Mouse (Mus musculus) lung, postnatal 0 days (tissue): Measurements from ENCODE around the gene Gm20509. TPM values are rescaled to one million over a fixed set of nuclear protein-coding genes. Genes with fewer than 3 reads are reported as not detected.
"Not testable (repeated sequence)": the region's sequence is repeated elsewhere in the genome, so short reads cannot be mapped to it uniquely, and the experiment has no call there.

Source experiments
- ATAC-seq: fragments of 200-750 bp; cut with Nextera tagmentation; 2 replicates; pipeline ENCODE4 v1.8.0; 2017; ENCODE audit warnings: moderate library complexity
- DNase-seq: peaks from one replicate; pipeline ENCODE4 v3.0.0-alpha.2; 2016; ENCODE audit warnings: low spot score
- H3K27ac ChIP-seq: fragments of 300-500 bp; sonication (generic); 2 replicates; pipeline ENCODE4 v1.5.1; 2014; ENCODE audit warnings: antibody characterized with exemption, mild to moderate bottlenecking, low read length, mixed read lengths
- H3K27me3 ChIP-seq: fragments of 300-500 bp; sonication (generic); replicated peaks from 2 replicates; pipeline ENCODE4 v1.6.1; 2014; ENCODE audit warnings: low read length, mixed read lengths; ENCODE audit not compliant: insufficient read depth
- H3K36me3 ChIP-seq: fragments of 300-500 bp; sonication (generic); 2 replicates; pipeline ENCODE4 v1.6.1; 2014; ENCODE audit warnings: low read length, mixed read lengths; ENCODE audit not compliant: insufficient read depth
- H3K4me1 ChIP-seq: fragments of 300-500 bp; sonication (generic); 2 replicates; pipeline ENCODE4 v1.6.1; 2014; ENCODE audit warnings: antibody characterized with exemption, low read depth, low read length, mixed read lengths; ENCODE audit not compliant: insufficient read depth
- H3K4me2 ChIP-seq: fragments of 300-500 bp; sonication (generic); replicated peaks from 2 replicates; pipeline ENCODE4 v1.6.1; 2014; ENCODE audit warnings: low read depth, mild to moderate bottlenecking, low read length, moderate library complexity, mixed read lengths
- H3K4me3 ChIP-seq: fragments of 300-500 bp; sonication (generic); 2 replicates; pipeline ENCODE4 v1.5.1; 2014; ENCODE audit warnings: low read depth, low read length
- H3K9ac ChIP-seq: fragments of 300-500 bp; sonication (generic); replicated peaks from 2 replicates; pipeline ENCODE4 v1.6.1; 2014; ENCODE audit warnings: low read depth, mild to moderate bottlenecking
- H3K9me3 ChIP-seq: fragments of 300-500 bp; sonication (generic); 2 replicates; pipeline ENCODE4 v1.6.1; 2016; ENCODE audit warnings: low read length, mixed read lengths
- CTCF ChIP-seq: IDR thresholded peaks from 2 replicates; pipeline ENCODE4 v1.5.1; 2016; ENCODE audit warnings: antibody characterized with exemption, mild to moderate bottlenecking
- EP300 ChIP-seq: IDR thresholded peaks from 2 replicates; pipeline ENCODE4 v1.6.1; 2016; ENCODE audit warnings: antibody characterized with exemption, mild to moderate bottlenecking, control low read depth
- WGBS: fragments of 180-500 bp; shearing (Covaris S2); extraction: QIAGEN DNeasy Blood & Tissue Kit; methylation state at CpG from one replicate; pipeline ENCODE4 v1.1.7; 2014; 5-methylcytosine and 5-hydroxymethylcytosine counted together
- polyA plus RNA-seq: library from polyadenylated mRNA; unstranded; fragments of >200 nt; fragmentation: Nextera tagmentation; extraction: Ambion mirVana; gene quantifications from 2 replicates; pipeline ENCODE4 v1.2.1, GENCODE M21; 2015

The Gm20509 gene
- polyA plus RNA-seq, 1 experiment from 2014 or later: not detected

- TF ChIP-seq EP300 (no peak), CTCF (no peak)
Measured at GRCm38 (mm10) chr9:73103880-73104198, 1.6 kb downstream of the Gm20509 start.

GRCm38 (mm10) chr9:73105141-73105540 lies 2.9 kb downstream of the Gm20509 start:
- WGBS: 62% methylated on average over 1 of the region's 1 CpGs
- H3K9ac ChIP-seq: no peak overlapping the region
- no peak for ATAC-seq

More at GRCm38 (mm10) chr9:73103880-73104198, 1.6 kb downstream of the Gm20509 start:
- Histone ChIP-seq H3K4me3 (peak overlapping the region; percentile 34; the same call in 1 of the 2 replicates), H3K36me3 (no peaks in the 10 kb centered on the region), H3K27me3 (no peaks in the 10 kb centered on the region), H3K9me3 (no peaks in the 10 kb centered on the region), H3K27ac (no peak overlapping the region), H3K4me2 (peak overlapping the region; percentile 80), H3K4me1 (0 out of 2 replicates have a peak, but pooled peaks cover 3% of the 10 kb centered on the region), H3K9ac (0 out of 2 replicates have a peak overlapping the region, but pooled peaks have one; percentile 23)
- DNase-seq (no peak), ATAC-seq (no peak)
- WGBS: 36% methylated on average over 5 of the region's 5 CpGs

GRCm38 (mm10) chr9:73105771-73106170 lies 3.5 kb downstream of the Gm20509 start:
- Histone ChIP-seq H3K27ac (no peak overlapping the region), H3K9me3 (no peaks in the 10 kb centered on the region), H3K4me2 (no peak overlapping the region), H3K27me3 (no peaks in the 10 kb centered on the region), H3K9ac (no peak overlapping the region), H3K36me3 (no peaks in the 10 kb centered on the region), H3K4me1 (0 out of 2 replicates have a peak, but pooled peaks cover 3% of the 10 kb centered on the region), H3K4me3 (no peak overlapping the region)
- ATAC-seq (no peak), DNase-seq (no peak)
- TF ChIP-seq EP300 (no peak), CTCF (no peak)

More at GRCm38 (mm10) chr9:73105141-73105540, 2.9 kb downstream of the Gm20509 start:
- H3K4me3 ChIP-seq: no peak overlapping the region
- no peaks in the 10 kb centered on the region for H3K9me3 ChIP-seq
- DNase-seq: no peak
- H3K27ac ChIP-seq: no peak overlapping the region
- 0 out of 2 replicates have a peak, but pooled peaks cover 3% of the 10 kb centered on the region for H3K4me1 ChIP-seq
- no peaks in the 10 kb centered on the region for H3K36me3 ChIP-seq
- no peak overlapping the region for H3K4me2 ChIP-seq
- no peaks in the 10 kb centered on the region for H3K27me3 ChIP-seq
- TF ChIP-seq EP300: no peak
- no peak for TF ChIP-seq CTCF

GRCm38 (mm10) chr9:73112919-73113906 lies 10.9 kb downstream of the Gm20509 start, which contains the start of gene Rsl24d1:
TSS of gene Rsl24d1 (plus strand) at chr9:73113426.
- H3K9ac ChIP-seq: peak within 1 kb of the TSS; percentile 86
- H3K27ac ChIP-seq: peak within 1 kb of the TSS; percentile 87
- peak; percentile 95 for DNase-seq
- peak within 1 kb of the TSS; percentile 66 for H3K4me2 ChIP-seq
- peak; percentile 99 for ATAC-seq
- WGBS: under 1% methylated on average over 64 of the region's 64 CpGs
- H3K27me3 ChIP-seq: no peaks in the 10 kb centered on the region
- no peaks in the 10 kb centered on the region for H3K4me1 ChIP-seq
- peaks cover 7% of the 10 kb centered on the region; the same call in 1 of the 2 replicates for H3K36me3 ChIP-seq
- TF ChIP-seq CTCF: no peak
- TF ChIP-seq EP300: 0 out of 2 replicates have a peak, but pooled peaks have one; percentile 9
- peak within 1 kb of the TSS; percentile 89 for H3K4me3 ChIP-seq
- no peaks in the 10 kb centered on the region for H3K9me3 ChIP-seq

GRCm38 (mm10) chr9:73116704-73117103 lies 14.4 kb downstream of the Gm20509 start:
- H3K27me3 ChIP-seq, DNase-seq, H3K4me3 ChIP-seq, H3K27ac ChIP-seq, ATAC-seq, H3K9ac ChIP-seq, H3K4me2 ChIP-seq, H3K4me1 ChIP-seq, H3K9me3 ChIP-seq: not testable (repeated sequence)
- H3K36me3 ChIP-seq: peaks cover 23% of the 10 kb centered on the region
- WGBS: 82% methylated on average over 5 of the region's 6 CpGs

GRCm38 (mm10) chr9:73118012-73118411 lies 15.7 kb downstream of the Gm20509 start:
- DNase-seq (no peak), ATAC-seq (no peak)
- no peak overlapping the region for H3K9ac ChIP-seq
- H3K4me3 ChIP-seq: no peak overlapping the region
- TF ChIP-seq CTCF (peak; percentile 38), EP300 (no peak)
- H3K27me3 ChIP-seq: no peaks in the 10 kb centered on the region
- 82% methylated on average over 4 of the region's 4 CpGs for WGBS
- H3K36me3 ChIP-seq: peaks cover 25% of the 10 kb centered on the region
- H3K9me3 ChIP-seq: no peaks in the 10 kb centered on the region
- no peak overlapping the region for H3K4me2 ChIP-seq
- no peak overlapping the region for H3K27ac ChIP-seq
- H3K4me1 ChIP-seq: no peaks in the 10 kb centered on the region
